Mouse (Mus musculus) erythroblast, embryonic 14.5 days (primary cell): Measurements from ENCODE around the gene Cenpa.

ENCODE experiments used
- GATA1 ChIP-seq: IDR thresholded peaks from 2 replicates; pipeline ENCODE4 v1.6.1; 2012; ENCODE audit warnings: low read length, inconsistent platforms, mixed read lengths
- TAL1 ChIP-seq: IDR thresholded peaks from 3 replicates; pipeline ENCODE4 v1.6.1; 2012; ENCODE audit warnings: low read length, inconsistent platforms, mixed read lengths

- no peak for TF ChIP-seq TAL1
- TF ChIP-seq GATA1 = no peak
Measured at GRCm38 (mm10) chr5:30670091-30670490, 3.5 kb downstream of the Cenpa start.
